Mouse (Mus musculus): ENCODE measurements around the gene Myct1. TPM values are rescaled to one million over a fixed set of nuclear protein-coding genes. Genes with fewer than 3 reads are reported as not detected.

Gene Myct1
- 0.65 and 0.71 TPM in 2 replicates for polyA plus RNA-seq (2015; fragmentation: Nextera tagmentation; extraction: Ambion mirVana)

GRCm38 (mm10) chr10:5593464-5593863, at the start of gene Myct1:
Myct1 (plus strand) TSS chr10:5593775.
- H3K4me2 ChIP-seq: no peak within 1 kb of the TSS
- H3K4me3 ChIP-seq: no peak within 1 kb of the TSS
- ATAC-seq (replicated peaks): no peak
- H3K4me1 ChIP-seq: no peaks in the 10 kb centered on the region
- H3K27ac ChIP-seq: no peak within 1 kb of the TSS
- H3K36me3 ChIP-seq (replicated peaks): no peaks in the 10 kb centered on the region
- no peak within 1 kb of the TSS for H3K9ac ChIP-seq
- H3K27me3 ChIP-seq (replicated peaks): no peaks in the 10 kb centered on the region
- H3K9me3 ChIP-seq: no peaks in the 10 kb centered on the region
- WGBS: 63% methylated on average over 5 of the region's 5 CpGs

GRCm38 (mm10) chr10:5546428-5546827, 47.1 kb upstream of the Myct1 start:
- Histone ChIP-seq H3K4me3 (no peak overlapping the region), H3K36me3 (replicated peaks) (no peaks in the 10 kb centered on the region), H3K9ac (no peak overlapping the region), H3K4me2 (no peak overlapping the region), H3K9me3 (no peaks in the 10 kb centered on the region), H3K4me1 (peaks cover 18% of the 10 kb centered on the region), H3K27ac (no peak overlapping the region), H3K27me3 (replicated peaks) (no peaks in the 10 kb centered on the region)
- no peak for ATAC-seq (replicated peaks)
- 97% methylated on average over 5 of the region's 5 CpGs for whole genome bisulfite sequencing

- Histone ChIP-seq H3K36me3 (replicated peaks) (no peaks in the 10 kb centered on the region), H3K27me3 (replicated peaks) (no peaks in the 10 kb centered on the region; the same call in 1 of the 2 replicates), H3K9me3 (no peaks in the 10 kb centered on the region), H3K27ac (no peak overlapping the region), H3K4me3 (no peak overlapping the region), H3K4me2 (no peak overlapping the region), H3K9ac (no peak overlapping the region), H3K4me1 (peaks cover 18% of the 10 kb centered on the region)
- ATAC-seq (replicated peaks): no peak
- 93% methylated on average over 9 of the region's 9 CpGs for WGBS
Observed at GRCm38 (mm10) chr10:5547769-5548168, 45.8 kb upstream of the Myct1 start.

- Histone ChIP-seq H3K4me3 (no peak overlapping the region), H3K4me2 (0 out of 2 replicates have a peak overlapping the region, but pooled peaks have one; percentile 4), H3K9ac (no peak overlapping the region), H3K27ac (no peak overlapping the region), H3K4me1 (peaks cover 18% of the 10 kb centered on the region), H3K27me3 (replicated peaks) (no peaks in the 10 kb centered on the region; the same call in 1 of the 2 replicates), H3K9me3 (no peaks in the 10 kb centered on the region), H3K36me3 (replicated peaks) (no peaks in the 10 kb centered on the region)
- WGBS: 88% methylated on average over 2 of the region's 2 CpGs
- no peak for ATAC-seq (replicated peaks)
Observed at GRCm38 (mm10) chr10:5548651-5549050, 44.9 kb upstream of the Myct1 start.

GRCm38 (mm10) chr10:5549871-5550167, 43.8 kb upstream of the Myct1 start:
- Histone ChIP-seq H3K4me2 (peak overlapping the region; percentile 81), H3K9ac (peak overlapping the region; percentile 82), H3K4me1 (peaks cover 18% of the 10 kb centered on the region), H3K4me3 (peak overlapping the region; percentile 81), H3K27ac (peak overlapping the region; percentile 91), H3K27me3 (replicated peaks) (no peaks in the 10 kb centered on the region; the same call in 1 of the 2 replicates), H3K9me3 (no peaks in the 10 kb centered on the region), H3K36me3 (replicated peaks) (no peaks in the 10 kb centered on the region)
- ATAC-seq (replicated peaks): no peak
- 2% methylated on average over 6 of the region's 6 CpGs for WGBS

GRCm38 (mm10) chr10:5550168-5551021, 43.2 kb upstream of the Myct1 start:
- H3K36me3 ChIP-seq (replicated peaks): no peaks in the 10 kb centered on the region
- H3K4me2 ChIP-seq: peak overlapping the region; percentile 81
- WGBS: under 1% methylated on average over 44 of the region's 44 CpGs
- peak overlapping the region; percentile 82 for H3K9ac ChIP-seq
- H3K9me3 ChIP-seq: no peaks in the 10 kb centered on the region
- peaks cover 18% of the 10 kb centered on the region for H3K4me1 ChIP-seq
- ATAC-seq (replicated peaks): peak; percentile 96
- peak overlapping the region; percentile 91 for H3K27ac ChIP-seq
- peak overlapping the region; percentile 81 for H3K4me3 ChIP-seq
- H3K27me3 ChIP-seq (replicated peaks): no peaks in the 10 kb centered on the region; the same call in 1 of the 2 replicates

- peak within 1 kb of the TSS; percentile 81 for H3K4me3 ChIP-seq
- peak within 1 kb of the TSS; percentile 82 for H3K9ac ChIP-seq
- no peaks in the 10 kb centered on the region for H3K9me3 ChIP-seq
- peaks cover 18% of the 10 kb centered on the region for H3K4me1 ChIP-seq
- H3K27me3 ChIP-seq (replicated peaks): no peaks in the 10 kb centered on the region; the same call in 1 of the 2 replicates
- H3K36me3 ChIP-seq (replicated peaks): no peaks in the 10 kb centered on the region
- peak within 1 kb of the TSS; percentile 91 for H3K27ac ChIP-seq
- WGBS: 33% methylated on average over 5 of the region's 5 CpGs
- peak within 1 kb of the TSS; percentile 81 for H3K4me2 ChIP-seq
- no peak for ATAC-seq (replicated peaks)
Observed at GRCm38 (mm10) chr10:5551382-5551781, 42.2 kb upstream of the Myct1 start, which contains the start of gene Syne1. Syne1 (minus strand) TSS chr10:5551482.

GRCm38 (mm10) chr10:5554941-5555340, 38.6 kb upstream of the Myct1 start:
- Histone ChIP-seq H3K9ac (no peak overlapping the region), H3K27ac (no peak overlapping the region), H3K4me3 (no peak overlapping the region), H3K4me1 (peaks cover 8% of the 10 kb centered on the region), H3K4me2 (no peak overlapping the region), H3K27me3 (replicated peaks) (no peaks in the 10 kb centered on the region; the same call in 1 of the 2 replicates), H3K36me3 (replicated peaks) (no peaks in the 10 kb centered on the region), H3K9me3 (no peaks in the 10 kb centered on the region)
- ATAC-seq (replicated peaks): no peak; the same call in 1 of the 2 replicates
- WGBS: 20% methylated on average over 5 of the region's 5 CpGs

GRCm38 (mm10) chr10:5558808-5559207, 34.8 kb upstream of the Myct1 start:
- no peak overlapping the region for H3K27ac ChIP-seq
- H3K9ac ChIP-seq: no peak overlapping the region
- H3K36me3 ChIP-seq (replicated peaks): no peaks in the 10 kb centered on the region
- no peaks in the 10 kb centered on the region for H3K4me1 ChIP-seq
- no peaks in the 10 kb centered on the region for H3K9me3 ChIP-seq
- ATAC-seq (replicated peaks): no peak
- H3K4me2 ChIP-seq: no peak overlapping the region
- H3K4me3 ChIP-seq: no peak overlapping the region
- H3K27me3 ChIP-seq (replicated peaks): no peaks in the 10 kb centered on the region

- H3K4me3 ChIP-seq: no peak overlapping the region
- H3K27me3 ChIP-seq (replicated peaks): no peaks in the 10 kb centered on the region
- H3K36me3 ChIP-seq (replicated peaks): no peaks in the 10 kb centered on the region
- no peak overlapping the region for H3K9ac ChIP-seq
- H3K9me3 ChIP-seq: no peaks in the 10 kb centered on the region
- H3K27ac ChIP-seq: no peak overlapping the region
- WGBS: 83% methylated on average over 4 of the region's 4 CpGs
- no peaks in the 10 kb centered on the region for H3K4me1 ChIP-seq
- no peak for ATAC-seq (replicated peaks)
- no peak overlapping the region for H3K4me2 ChIP-seq
Observed at GRCm38 (mm10) chr10:5560526-5560925, 33.0 kb upstream of the Myct1 start.

- 93% methylated on average over 4 of the region's 4 CpGs for WGBS
- Histone ChIP-seq H3K27me3 (replicated peaks) (no peaks in the 10 kb centered on the region), H3K4me3 (no peak overlapping the region), H3K4me1 (no peaks in the 10 kb centered on the region), H3K36me3 (replicated peaks) (no peaks in the 10 kb centered on the region), H3K9me3 (no peaks in the 10 kb centered on the region), H3K9ac (no peak overlapping the region), H3K4me2 (no peak overlapping the region), H3K27ac (no peak overlapping the region)
- no peak for ATAC-seq (replicated peaks)
Observed at GRCm38 (mm10) chr10:5561706-5562105, 31.9 kb upstream of the Myct1 start.

GRCm38 (mm10) chr10:5568991-5569390, 24.6 kb upstream of the Myct1 start:
- no peaks in the 10 kb centered on the region for H3K9me3 ChIP-seq
- H3K27me3 ChIP-seq (replicated peaks): no peaks in the 10 kb centered on the region
- no peak overlapping the region for H3K4me3 ChIP-seq
- no peak for ATAC-seq (replicated peaks)
- WGBS: 93% methylated on average over 4 of the region's 4 CpGs
- no peak overlapping the region for H3K27ac ChIP-seq
- no peaks in the 10 kb centered on the region for H3K36me3 ChIP-seq (replicated peaks)
- no peaks in the 10 kb centered on the region for H3K4me1 ChIP-seq
- H3K4me2 ChIP-seq: no peak overlapping the region
- no peak overlapping the region for H3K9ac ChIP-seq

GRCm38 (mm10) chr10:5570059-5570458, 23.5 kb upstream of the Myct1 start:
- H3K4me2 ChIP-seq: no peak overlapping the region
- 93% methylated on average over 8 of the region's 8 CpGs for WGBS

More at GRCm38 (mm10) chr10:5570059-5570458, 23.5 kb upstream of the Myct1 start:
- Histone ChIP-seq H3K9me3 (no peaks in the 10 kb centered on the region), H3K4me1 (no peaks in the 10 kb centered on the region), H3K4me3 (no peak overlapping the region), H3K27me3 (replicated peaks) (no peaks in the 10 kb centered on the region), H3K9ac (no peak overlapping the region), H3K36me3 (replicated peaks) (no peaks in the 10 kb centered on the region), H3K27ac (no peak overlapping the region)
- no peak for ATAC-seq (replicated peaks)
